Mouse (Mus musculus) mouse trophoblast stem cell (cell line): ENCODE results near the gene Tmem248.

Experiments
- in situ Hi-C, 2 experiments: fragments of 300-500 bp; cut with MseI, MboI; formaldehyde crosslinking; loops; 2 replicates in 1 of 2; 3 replicates in 1 of 2; pipeline ENCODE4 v1.15.1; 2025

Tmem248 gene

DNA sequence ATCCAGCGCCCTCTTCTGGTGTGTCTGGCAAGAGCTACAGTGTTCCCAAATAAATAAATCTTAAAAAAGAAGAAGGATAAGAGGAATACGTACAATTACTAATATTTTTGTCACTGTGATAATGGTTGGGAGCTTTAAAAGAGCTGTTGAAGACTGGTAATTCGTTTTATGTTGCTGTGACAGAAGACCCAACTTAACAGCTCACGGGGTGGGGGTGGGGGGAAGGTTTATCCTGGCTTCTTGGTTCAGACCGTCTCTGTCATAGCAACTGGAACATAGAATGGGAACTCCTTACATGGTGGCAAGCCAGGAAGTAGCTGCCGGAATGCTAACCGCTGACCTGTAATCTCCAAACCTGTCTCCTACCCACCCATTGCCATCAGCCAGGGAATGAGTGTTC is at the start of gene Tmem248:
Tmem248 (plus strand) TSS at position 301 of the 400 bp plus-strand sequence.
- in situ Hi-C loops: no loop called here

GRCm38 (mm10) chr5:130169109-130169508 is 47.8 kb upstream of the Tmem248 start:
- in situ Hi-C loops: no loop called here

- in situ Hi-C loops: no loop called here
Measured at GRCm38 (mm10) chr5:130170666-130171422, 46.0 kb upstream of the Tmem248 start.

DNA sequence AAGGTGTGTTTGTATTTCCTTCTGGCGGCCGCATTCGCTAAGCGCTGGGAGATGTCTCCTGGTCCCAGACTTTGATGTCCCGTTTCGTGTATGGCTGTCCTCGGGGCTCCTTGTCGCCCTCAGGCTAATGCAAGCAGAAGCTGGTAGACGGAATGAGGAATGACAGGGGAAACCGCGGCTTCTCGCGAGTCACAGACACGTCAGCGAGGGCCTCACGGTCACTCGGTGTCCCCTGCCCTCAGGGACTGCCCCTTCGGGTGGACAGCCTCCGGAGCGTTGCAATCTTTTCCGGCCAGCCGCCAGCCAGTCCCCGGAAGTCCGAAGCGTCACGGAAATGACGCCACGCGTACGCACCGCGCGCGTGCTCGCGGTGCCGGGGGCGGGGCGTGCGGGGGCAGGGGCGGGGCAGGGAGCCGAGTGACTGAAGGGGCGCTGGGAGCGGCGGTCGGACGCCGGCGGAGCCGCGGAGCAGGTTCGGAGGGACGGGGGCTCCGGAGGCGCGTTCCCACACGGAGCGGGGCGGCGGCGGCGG is 45.4 kb upstream of the Tmem248 start, which contains the start of gene Rabgef1:
Rabgef1 (plus strand) TSS at position 376 of the 532 bp plus-strand sequence.
- in situ Hi-C loops: no loop called here

- in situ Hi-C loops: no loop called here
Measured at GRCm38 (mm10) chr5:130171956-130172601, 44.8 kb upstream of the Tmem248 start.

GRCm38 (mm10) chr5:130173012-130173411 is 43.9 kb upstream of the Tmem248 start:
- in situ Hi-C loops: no loop called here

DNA sequence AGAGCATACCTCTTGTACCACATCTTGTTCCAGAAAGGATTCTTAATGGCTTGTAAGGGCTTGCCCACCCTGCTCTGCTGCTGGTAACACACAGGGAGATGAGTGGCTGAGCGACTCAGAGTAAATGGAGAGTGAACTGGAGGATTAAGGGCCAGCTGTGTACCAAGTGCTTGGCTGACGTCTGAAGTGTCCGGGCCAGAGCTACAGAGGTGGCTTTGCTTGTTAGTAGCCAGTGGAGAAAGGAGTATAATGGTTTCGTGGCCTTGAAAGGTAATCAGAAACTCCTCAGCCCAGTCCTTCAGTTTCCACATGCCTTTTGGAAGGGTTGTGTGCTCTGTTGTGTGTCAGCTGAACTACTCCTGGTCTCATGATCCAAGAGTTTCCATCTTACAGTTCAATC is 39.0 kb upstream of the Tmem248 start:
- in situ Hi-C loops: no loop called here

- in situ Hi-C loops: no loop called here
Measured at GRCm38 (mm10) chr5:130180362-130180761, 36.5 kb upstream of the Tmem248 start.

- in situ Hi-C loops: no loop called here
Measured at GRCm38 (mm10) chr5:130181740-130182540, 34.9 kb upstream of the Tmem248 start.

- in situ Hi-C loops: no loop called here
Measured at GRCm38 (mm10) chr5:130182541-130182821, 34.4 kb upstream of the Tmem248 start.

- in situ Hi-C loops: no loop called here
Measured at GRCm38 (mm10) chr5:130184193-130184856, 32.6 kb upstream of the Tmem248 start.

- in situ Hi-C loops: no loop called here
Measured at GRCm38 (mm10) chr5:130185312-130185711, 31.6 kb upstream of the Tmem248 start.

DNA sequence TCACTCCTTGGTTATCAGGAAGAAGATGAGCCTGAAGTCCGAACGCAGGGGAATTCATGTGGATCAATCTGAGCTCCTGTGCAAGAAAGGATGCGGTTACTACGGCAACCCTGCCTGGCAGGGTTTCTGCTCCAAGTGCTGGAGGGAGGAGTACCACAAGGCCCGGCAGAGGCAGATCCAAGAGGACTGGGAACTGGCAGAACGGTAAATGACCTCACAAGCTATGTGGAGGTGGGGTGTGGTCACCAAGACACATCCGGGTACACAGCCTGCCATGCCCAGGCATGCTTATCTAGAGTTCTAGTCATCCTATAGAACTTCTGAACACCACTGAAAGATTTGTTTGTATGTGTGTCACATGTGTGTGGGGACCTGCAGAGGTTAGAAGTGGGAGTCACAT is 29.5 kb upstream of the Tmem248 start:
- in situ Hi-C loops: no loop called here

GRCm38 (mm10) chr5:130190909-130191308 is 26.0 kb upstream of the Tmem248 start:
- in situ Hi-C loops: no loop called here

DNA sequence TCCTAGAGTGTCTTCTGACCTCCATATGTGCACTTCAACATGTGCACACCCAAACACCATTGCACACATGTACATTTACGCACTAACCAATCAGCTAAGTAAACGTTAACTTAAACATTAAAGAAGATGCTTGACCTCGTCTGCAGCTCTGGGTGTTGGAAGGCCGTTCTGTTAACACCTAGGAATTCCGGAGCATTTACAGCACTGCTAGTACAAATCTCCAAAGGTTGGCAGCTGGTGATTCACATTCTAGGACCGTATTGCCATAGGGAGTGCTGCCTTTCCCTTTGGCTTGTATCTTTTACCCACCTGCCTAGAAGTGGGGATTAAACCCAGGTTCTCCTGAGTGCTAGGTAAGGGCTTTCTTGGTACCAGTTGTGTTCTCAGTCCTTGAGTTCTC is 25.0 kb upstream of the Tmem248 start:
- in situ Hi-C loops: no loop called here

DNA sequence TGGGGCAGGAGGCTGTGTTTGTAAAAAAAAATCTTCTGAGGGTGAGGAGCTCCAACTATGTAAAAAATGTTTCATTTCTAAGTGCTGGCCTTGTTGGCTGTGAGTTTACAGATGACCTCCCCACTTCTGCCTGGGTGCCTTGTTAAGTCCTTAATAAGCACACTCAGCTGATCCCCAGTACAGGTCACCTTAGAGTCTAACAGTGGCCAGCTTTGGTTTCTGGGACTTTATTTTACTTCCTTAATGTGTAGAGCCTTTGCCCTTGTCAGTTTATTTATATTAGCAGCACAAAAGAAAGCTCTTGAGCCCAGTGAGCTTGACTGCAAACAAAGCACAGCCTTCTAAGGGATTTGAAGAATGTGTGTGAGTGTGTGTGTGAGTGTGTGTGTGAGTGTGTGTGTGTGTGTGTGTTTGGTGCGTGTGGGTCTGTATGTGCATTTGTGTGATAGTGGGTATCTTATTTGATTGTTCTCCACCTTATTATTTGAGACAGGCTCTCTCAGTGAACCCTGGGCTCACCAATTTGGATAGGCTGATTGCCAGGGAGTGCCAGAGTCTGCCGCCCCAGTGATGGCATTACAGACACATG is 24.4 kb upstream of the Tmem248 start:
- in situ Hi-C loops: no loop called here

DNA sequence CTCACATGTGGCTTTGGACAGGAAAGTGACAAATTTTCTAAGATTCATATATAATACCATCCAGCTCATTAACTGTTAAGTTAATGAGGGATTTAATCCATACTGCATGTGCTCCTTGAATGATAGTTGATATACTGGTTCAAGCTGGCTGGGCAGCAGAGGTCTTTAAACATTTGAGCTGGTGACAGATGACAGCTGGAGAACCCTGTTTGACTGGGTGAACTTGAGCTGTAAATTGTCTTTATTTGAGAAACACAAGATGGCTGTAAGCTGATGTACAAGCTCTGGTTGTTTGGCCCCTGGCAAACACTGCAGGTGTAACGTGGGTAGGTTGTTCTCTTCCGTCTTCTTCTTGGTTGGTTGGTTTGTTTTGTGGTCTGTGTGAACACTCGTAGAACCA is 23.1 kb upstream of the Tmem248 start:
- in situ Hi-C loops: no loop called here

DNA sequence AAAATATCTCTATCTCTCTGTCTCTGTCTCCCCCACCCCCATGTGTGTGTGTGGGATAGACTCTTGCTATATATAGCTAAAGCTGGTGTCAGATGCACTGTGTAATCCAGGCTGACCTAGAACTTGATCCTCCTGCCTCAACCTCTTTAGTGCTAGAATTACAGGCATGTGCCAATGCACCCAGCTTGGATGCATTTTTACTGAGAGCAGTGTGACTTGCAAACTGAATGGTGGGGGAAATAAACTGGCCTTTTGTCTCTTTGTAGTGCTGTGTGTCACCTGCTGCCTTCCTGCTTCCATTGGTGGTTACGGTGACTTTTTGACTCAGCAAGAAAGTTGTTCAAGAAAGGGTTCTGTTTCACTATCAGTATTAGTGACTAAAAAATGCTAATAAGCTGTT is 20.6 kb upstream of the Tmem248 start:
- in situ Hi-C loops: no loop called here

DNA sequence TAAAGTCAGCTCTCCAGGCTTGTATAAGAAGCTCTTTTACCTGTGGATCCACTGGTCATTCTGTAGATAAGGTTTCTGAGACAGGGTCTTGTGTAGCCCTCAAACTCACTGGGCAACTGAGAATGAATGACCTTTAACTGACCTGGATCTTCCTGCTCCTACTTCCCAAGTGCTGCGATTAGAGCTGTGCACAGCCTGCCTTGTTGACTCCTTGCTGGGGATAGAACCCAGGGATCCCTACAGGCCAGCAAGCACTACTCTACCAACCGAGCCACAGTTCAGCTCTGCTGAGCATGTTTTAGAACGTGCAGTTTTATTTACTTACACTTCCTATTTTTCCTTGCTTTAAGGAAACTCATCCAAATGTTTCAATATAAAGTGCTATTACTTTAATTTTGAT is 19.4 kb upstream of the Tmem248 start:
- in situ Hi-C loops: no loop called here

DNA sequence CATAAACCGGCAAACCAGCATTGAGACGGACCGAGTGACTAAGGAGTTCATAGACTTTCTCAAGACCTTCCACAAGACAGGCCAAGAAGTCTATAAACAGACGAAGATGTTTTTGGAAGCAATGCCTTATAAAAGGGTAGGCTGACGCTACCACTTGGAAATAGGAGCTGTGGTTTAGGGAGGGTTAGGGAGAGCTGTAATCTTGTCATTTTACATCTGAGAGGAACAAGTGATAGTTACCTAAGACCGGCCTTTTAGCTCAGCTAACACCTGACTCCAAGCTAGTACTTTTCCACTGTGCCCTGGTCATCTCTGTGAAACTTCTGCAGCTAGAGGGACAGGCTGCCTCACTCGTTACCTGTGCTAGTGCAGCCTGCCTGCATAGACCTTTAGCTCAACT is 18.9 kb upstream of the Tmem248 start:
- in situ Hi-C loops: no loop called here

DNA sequence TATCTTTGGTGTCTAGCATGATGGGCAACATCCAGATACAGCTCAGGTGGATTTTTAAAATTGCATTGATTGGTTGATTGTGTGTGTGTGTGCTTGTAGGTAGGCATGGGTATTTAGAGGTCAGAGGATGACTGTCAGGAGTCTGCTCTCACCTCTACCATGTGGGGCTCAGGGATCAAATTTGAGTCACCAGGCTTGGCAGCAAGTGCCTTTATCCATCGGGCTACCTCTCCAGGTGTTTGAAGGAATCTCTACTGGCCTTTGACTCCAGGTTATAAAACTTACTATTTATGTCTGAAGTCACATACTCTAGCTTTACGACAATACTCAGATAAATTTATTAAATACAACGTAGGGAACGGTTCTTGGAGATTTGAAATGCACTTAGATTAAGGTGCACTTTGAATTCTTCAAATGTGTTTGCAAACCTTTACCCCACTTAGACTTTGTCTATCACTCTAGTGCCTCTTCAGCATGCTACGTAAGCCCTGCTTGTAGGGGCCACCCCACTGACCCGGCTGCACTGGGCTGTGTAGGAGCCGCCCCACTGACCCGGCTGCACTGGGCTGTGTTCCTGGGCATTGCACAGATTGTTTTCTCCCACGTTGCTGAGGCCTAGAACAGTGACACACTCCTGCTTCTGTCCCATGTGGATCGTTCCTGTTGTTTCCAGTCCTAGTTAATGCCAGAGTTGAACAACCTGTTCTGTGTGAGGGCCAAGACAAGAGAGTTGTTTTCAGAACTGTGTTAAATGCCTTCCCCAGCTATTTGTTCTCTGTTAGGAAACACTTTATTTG is 16.4 kb upstream of the Tmem248 start:
- in situ Hi-C loops: no loop called here
